Mouse (Mus musculus): ENCODE measurements around the gene Gm27021. TPM values are rescaled to one million over a fixed set of nuclear protein-coding genes. Genes with fewer than 3 reads are reported as not detected.

Gm27021 gene
- total RNA-seq, 2 experiments from 2014 or later, result 0.69 TPM; not detected in 1

DNA sequence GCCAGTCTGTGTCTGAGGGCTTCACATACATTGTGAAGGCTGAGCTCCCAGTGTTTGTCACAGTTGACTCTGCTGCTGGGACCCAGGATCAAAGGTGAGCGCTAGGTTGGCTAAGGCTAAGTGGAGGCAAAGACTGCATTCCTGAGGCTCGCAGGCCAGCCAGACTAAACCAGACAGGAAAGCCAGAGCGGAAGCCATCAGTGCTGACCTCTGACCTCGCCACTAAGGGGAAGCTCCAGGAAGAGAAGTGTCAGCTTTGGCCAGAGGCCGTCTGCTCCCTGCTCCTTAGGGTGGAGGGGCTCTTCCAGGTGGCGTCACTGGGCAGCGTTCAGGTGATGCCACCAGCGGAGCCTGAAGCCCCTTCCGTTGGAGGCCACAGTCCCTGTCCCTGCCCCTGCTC is 92.1 kb downstream of the Gm27021 start:
- H3K4me3 ChIP-seq, result no peak overlapping the region
- TF ChIP-seq CTCF (conservative IDR thresholded peaks at IDR 0.05), result no peak
- no peak for DNase-seq (ENCODE audit: low spot score in 2 of 2)
- peak overlapping the region; percentile 90 for H3K27ac ChIP-seq

DNA sequence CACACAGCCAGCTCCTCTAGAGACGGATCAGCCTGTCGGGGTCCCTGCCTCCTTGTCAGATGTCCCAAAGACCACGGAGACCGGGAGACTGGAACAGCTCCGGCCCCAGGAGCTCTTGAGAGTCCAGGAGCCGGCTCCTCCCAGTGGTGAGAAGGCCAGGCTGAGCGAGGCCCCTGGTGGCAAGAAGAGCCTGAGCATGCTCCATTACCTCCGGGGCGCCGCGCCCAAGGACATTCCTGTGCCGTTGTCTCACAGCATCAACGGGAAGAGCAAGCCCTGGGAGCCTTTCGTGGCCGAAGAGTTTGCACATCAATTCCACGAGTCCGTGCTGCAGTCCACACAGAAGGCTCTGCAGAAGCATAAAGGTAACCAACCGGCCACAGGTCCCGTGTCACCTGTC is 92.9 kb downstream of the Gm27021 start:
- peak; percentile 19; the same call in 1 of the 2 replicates for TF ChIP-seq CTCF (conservative IDR thresholded peaks at IDR 0.05)
- Histone ChIP-seq H3K4me3 (no peak overlapping the region), H3K27ac (peak overlapping the region; percentile 79)
- DNase-seq (ENCODE audit: low spot score in 2 of 2), result no peak

DNA sequence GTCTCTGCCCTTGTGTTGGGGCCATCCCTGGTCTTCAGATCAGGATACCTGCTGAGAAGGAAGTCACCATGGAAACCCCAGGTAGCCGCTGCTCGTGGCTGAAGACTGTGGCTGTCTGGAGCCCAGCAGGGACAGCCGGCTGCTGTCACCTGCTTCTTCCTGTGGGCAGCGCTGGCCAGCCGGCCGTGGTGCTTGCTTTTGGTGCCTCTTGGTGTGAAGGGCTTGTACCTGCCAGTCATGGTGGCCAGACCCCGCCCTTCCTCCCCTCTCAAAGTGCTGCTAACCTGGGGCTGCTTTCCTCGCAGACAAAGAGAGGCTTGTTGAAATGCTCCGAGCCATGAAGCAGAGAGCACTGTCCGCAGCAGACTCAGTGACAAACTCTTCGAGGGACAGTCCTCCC is 94.0 kb downstream of the Gm27021 start:
- Histone ChIP-seq H3K27ac (peak overlapping the region; percentile 79), H3K4me3 (no peak overlapping the region)
- TF ChIP-seq CTCF (conservative IDR thresholded peaks at IDR 0.05), result no peak
- no peak for DNase-seq (ENCODE audit: low spot score in 2 of 2)

DNA sequence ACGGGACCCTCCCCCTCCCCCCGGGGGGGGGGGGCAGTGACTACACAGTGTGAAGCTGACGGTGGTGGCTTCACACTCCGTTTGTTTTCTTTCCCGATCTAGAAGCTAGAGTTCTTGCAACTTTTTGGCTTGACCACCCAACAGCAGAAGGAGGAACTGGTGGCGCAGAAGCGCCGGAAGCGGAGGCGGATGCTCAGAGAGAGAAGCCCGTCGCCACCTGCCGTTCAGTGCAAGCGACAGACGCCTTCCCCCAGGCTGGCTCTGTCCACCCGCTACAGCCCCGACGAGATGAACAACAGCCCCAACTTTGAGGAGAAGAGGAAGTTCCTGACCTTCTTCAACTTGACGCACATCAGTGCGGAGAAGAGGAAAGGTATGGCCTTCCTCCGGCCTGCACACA is 95.3 kb downstream of the Gm27021 start:
- Histone ChIP-seq H3K4me3 (no peak overlapping the region; the same call in 1 of the 2 replicates), H3K27ac (peak overlapping the region; percentile 79)
- peak; percentile 52 for TF ChIP-seq CTCF (conservative IDR thresholded peaks at IDR 0.05)
- peak; percentile 83 to 84 for DNase-seq (ENCODE audit: low spot score in 2 of 2)

DNA sequence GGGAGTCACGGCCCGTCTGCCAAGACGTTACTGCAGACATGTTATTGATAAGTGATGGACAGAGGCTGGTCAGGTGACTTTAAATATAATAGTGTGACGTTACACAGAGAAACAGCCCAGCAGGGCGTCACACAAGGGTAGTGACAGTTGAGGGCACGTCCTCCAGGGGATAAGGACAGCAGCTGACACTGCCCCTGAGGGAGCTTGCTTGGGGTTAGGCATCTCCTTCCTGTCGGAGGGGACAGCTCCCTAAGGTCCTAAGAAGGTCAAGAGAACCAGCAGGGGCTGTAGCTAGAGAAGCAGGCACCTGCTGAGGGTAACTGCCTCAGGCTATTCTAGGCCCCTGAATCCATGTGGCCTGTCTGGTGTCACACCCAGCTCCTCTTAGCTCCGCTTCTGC is 96.3 kb downstream of the Gm27021 start:
- DNase-seq (ENCODE audit: low spot score in 2 of 2), result no peak
- H3K4me3 ChIP-seq, result no peak overlapping the region
- H3K27ac ChIP-seq, result peak overlapping the region; percentile 79
- no peak for TF ChIP-seq CTCF (conservative IDR thresholded peaks at IDR 0.05)

DNA sequence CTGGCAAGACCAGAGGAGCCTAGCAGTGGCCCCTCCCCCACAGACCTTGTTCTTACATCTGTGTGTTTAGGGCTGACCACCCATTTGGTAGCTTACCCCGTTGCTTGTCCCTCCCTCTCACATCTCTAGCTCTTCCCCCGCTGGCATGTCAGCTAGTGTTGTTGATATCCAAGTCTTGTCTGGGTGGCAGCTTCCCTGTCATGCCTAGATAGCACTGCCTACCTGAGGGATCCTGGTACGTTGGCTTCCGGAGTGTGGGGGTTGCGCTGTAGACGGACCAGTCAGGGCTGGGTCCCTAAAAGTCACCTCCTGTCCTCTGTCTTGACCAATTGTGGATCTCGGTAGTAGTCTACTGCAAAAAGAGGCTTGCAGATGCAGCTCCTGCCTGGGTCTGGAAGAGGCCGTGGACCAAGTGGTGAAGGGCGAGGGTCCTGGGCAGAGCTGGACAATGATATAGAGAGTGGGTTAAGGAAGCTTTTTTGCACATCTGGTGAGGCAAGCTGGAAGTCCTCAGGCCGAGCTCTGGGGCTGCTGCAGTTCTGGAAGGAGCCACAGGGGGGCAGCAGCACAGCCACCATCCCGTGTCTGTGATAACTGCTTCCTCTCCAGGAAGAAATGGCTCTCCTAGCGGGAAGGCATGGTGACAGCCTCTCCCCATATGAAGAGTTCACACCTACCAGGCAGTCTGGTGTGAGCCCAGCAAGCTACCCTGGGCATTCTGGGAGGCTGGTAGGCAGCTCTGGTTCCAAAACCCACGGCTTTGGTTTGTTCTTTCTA is 97.8 kb downstream of the Gm27021 start:
- peak; percentile 75 to 85 for DNase-seq (ENCODE audit: low spot score in 2 of 2)
- Histone ChIP-seq H3K27ac (peak overlapping the region; percentile 97), H3K4me3 (no peak overlapping the region)
- TF ChIP-seq CTCF (conservative IDR thresholded peaks at IDR 0.05), result peak; percentile 100; the same call in 1 of the 2 replicates

DNA sequence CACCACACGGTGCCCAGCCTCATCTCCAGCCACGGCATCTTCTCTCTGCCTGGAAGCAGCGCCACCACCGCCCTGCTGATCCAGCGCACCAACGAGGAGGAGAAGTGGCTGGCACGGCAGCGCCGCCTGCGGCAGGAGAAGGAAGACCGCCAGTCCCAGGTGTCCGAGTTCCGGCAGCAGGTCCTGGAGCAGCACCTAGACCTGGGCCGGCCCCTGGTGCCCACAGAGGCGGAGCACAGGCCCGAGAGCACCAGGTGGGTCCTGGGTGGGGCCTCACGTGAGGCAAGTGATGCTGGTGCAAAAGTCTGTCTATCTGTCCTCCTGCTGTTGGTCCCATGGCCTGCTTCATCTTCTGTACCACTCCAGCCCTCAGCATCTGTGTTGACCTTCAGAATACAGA is 98.8 kb downstream of the Gm27021 start:
- H3K27ac ChIP-seq, result peak overlapping the region; percentile 97
- TF ChIP-seq CTCF (conservative IDR thresholded peaks at IDR 0.05), result peak; percentile 33
- no peak for DNase-seq (ENCODE audit: low spot score in 2 of 2)
- no peak overlapping the region for H3K4me3 ChIP-seq

DNA sequence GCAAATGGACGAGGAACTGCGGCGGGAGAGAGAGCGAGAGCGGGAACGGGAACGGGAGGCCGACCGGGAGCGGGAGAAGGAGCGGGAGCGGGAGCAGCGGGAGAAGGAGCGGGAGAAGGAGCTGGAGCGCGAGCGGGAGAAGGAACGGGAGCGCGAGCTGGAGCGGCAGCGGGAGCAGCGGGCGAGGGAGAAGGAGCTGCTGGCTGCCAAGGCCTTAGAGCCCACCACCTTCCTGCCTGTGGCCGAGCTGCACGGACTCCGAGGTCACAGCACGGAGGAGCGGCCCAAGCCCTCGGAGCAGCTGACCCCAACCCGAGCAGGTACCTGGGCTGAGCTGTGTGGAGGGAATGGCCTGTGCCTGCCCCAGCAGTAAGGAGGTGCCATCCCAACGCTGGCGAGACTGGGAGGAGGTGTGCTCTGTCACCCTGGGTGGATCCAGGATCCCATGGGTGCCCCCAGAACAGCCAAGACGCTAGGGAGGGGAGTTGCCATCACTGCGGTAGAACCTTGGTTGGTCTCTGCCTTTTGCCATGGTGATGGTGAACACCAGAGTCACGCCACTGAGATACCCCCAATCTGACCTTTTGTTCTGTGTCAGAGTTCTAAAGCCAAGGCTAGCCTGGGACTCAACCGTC is 99.6 kb downstream of the Gm27021 start:
- Histone ChIP-seq H3K4me3 (no peak overlapping the region), H3K27ac (peak overlapping the region; percentile 97)
- DNase-seq (ENCODE audit: low spot score in 2 of 2), result no peak
- TF ChIP-seq CTCF (conservative IDR thresholded peaks at IDR 0.05), result no peak

DNA sequence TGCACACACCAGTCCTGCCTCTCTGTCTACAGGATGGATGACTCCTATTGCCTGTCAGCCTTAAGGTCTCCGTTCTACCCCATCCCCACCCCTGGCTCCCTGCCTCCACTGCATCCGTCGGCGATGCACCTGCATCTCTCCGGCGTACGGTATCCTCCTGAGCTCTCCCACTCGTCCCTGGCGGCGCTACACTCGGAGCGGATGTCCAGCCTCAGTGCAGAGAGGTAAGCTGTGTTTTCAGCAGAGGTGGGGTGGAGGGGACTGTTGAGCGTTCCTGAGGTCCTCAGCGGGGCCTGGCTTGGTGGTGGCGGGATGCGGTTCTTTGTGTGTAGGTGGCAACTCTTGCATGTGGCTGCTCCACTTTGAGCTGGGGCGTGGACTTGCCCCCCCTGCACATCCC is 100.1 kb downstream of the Gm27021 start:
- Histone ChIP-seq H3K27ac (peak overlapping the region; percentile 97; the same call in 1 of the 2 replicates), H3K4me3 (no peak overlapping the region)
- TF ChIP-seq CTCF (conservative IDR thresholded peaks at IDR 0.05), result no peak
- DNase-seq (ENCODE audit: low spot score in 2 of 2), result no peak

DNA sequence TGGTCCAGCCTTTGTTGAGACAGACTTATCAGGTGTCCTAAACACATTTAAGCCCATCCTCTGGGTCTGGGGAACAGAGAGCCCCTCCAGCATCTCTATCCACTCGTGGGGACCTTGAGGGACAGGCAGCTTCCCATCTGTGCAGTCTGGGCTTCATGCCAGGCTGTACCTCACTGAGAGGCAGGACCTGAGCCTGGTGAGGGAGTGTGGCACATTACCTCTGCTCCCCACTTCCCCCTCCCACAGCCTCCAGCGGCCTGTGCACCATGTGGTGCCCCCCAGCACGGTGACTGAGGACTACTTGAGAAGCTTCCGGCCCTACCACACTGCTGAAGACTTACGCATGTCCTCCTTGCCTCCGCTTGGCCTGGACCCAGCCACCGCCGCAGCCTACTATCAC is 101.2 kb downstream of the Gm27021 start:
- no peak overlapping the region for H3K4me3 ChIP-seq
- DNase-seq (ENCODE audit: low spot score in 2 of 2), result no peak
- no peak for TF ChIP-seq CTCF (conservative IDR thresholded peaks at IDR 0.05)
- peak overlapping the region; percentile 97 for H3K27ac ChIP-seq

DNA sequence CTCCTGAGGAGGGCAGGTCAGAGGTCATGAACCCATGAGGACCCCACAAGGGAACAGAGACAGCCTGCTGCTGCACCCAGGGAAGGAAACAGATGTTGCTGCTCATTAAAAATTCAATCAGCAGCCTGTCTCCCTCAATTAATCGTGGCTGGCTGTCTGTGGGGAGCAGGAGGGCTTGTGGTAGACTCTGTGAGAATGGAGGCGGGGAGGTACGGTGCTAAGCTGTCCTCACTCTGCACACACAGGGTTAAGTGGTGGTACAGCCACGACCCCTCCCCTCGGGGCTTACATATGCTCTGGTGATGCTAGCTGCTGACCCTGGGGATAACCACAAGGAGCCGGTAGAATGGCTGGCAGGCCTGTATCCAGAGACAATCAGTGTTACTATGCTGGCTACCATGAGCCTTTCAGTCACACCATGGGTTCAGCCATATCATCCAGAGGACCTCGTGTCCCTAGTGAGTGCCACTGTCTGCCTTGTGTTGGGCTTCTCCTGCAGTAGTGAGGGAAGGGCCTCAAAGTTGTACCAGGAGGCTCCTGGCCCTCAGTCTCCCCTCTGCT is 102.6 kb downstream of the Gm27021 start:
- H3K27ac ChIP-seq, result peak overlapping the region; percentile 97
- no peak for TF ChIP-seq CTCF (conservative IDR thresholded peaks at IDR 0.05)
- no peak for DNase-seq (ENCODE audit: low spot score in 2 of 2)
- no peak overlapping the region for H3K4me3 ChIP-seq

DNA sequence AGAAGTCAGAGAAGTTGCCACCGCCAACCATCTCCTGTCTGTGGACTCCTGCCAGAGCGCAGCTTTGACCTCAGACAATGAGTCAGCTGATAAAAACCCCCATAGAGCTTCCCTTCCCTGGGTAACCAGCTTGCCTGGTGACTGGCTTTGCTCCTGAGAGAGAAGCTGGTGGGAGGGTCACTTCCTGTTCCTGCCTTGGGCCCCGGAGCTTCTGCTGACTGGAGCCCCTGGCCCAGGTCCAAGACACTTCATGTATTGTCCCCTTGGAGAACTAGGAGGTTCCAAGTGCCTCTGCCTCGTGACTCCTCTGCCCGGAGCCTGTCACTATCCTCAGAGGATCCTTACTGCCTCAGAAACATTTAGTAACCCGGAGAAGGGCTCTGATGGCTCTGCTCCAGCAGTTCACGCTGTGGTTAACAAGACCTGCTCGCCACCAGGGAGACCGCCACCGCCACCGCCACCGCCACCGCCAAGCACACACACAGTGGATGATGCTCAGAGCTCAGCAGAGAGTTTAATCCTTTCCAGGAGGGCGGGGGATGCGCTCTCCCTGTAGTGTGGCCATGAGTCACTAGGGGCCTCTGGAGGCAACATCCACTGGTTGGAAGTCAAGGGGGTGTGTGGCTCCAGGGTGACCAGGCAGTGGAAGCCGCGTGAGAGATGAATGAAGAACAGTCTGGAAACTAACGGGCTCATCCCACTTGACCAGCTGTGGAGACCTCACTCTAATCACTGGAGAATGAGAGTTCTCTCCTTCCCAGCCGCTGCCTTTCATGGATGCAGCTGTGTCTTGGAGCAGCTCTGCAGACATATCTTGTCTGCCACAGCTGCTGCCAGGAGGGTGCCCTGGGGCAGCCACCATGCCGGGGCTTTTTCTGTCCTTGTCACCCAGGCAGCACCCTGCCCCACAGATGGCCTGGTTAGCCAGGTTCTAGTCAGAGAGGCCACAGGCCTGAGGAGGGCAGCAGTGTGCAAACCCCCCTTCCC is 103.7 kb downstream of the Gm27021 start:
- TF ChIP-seq CTCF (conservative IDR thresholded peaks at IDR 0.05), result peak; percentile 53
- Histone ChIP-seq H3K4me3 (peak overlapping the region; percentile 0; the same call in 1 of the 2 replicates), H3K27ac (peak overlapping the region; percentile 97)
- DNase-seq (ENCODE audit: low spot score in 2 of 2), result peak in 1 of 2 experiments; percentile 62

All from layer of hippocampus, adult 2 months (tissue).